Mouse (Mus musculus): ENCODE results near the gene Olfr270.
A peak's percentile ranks its signal among the peaks of the same experiment; 100 is the strongest.

Gene Olfr270

GRCm38 (mm10) chr4:52964247-52964646, at the start of gene Olfr270:
Gene Olfr270 (plus strand): TSS chr4:52964547.
- no peak for DNase-seq

GRCm38 (mm10) chr4:52916659-52917310, 47.6 kb upstream of the Olfr270 start:
- no peak for DNase-seq

GRCm38 (mm10) chr4:52917311-52917688, 47.0 kb upstream of the Olfr270 start:
- no peak for DNase-seq

GRCm38 (mm10) chr4:52919078-52919477, 45.3 kb upstream of the Olfr270 start, which contains the start of gene Olfr272:
Gene Olfr272 (minus strand): TSS chr4:52919178.
- DNase-seq, result no peak

GRCm38 (mm10) chr4:52930480-52930879, 33.9 kb upstream of the Olfr270 start:
- DNase-seq, result no peak

- DNase-seq, result no peak
Observed at GRCm38 (mm10) chr4:52946665-52947064, 17.7 kb upstream of the Olfr270 start.

GRCm38 (mm10) chr4:52949005-52949404, 15.3 kb upstream of the Olfr270 start:
- no peak for DNase-seq

- DNase-seq, result no peak
Observed at GRCm38 (mm10) chr4:52958693-52959092, 5.7 kb upstream of the Olfr270 start.

GRCm38 (mm10) chr4:52985216-52985615, 20.9 kb downstream of the Olfr270 start:
- DNase-seq, result no peak

- DNase-seq, result no peak
Observed at GRCm38 (mm10) chr4:52986266-52986665, 21.9 kb downstream of the Olfr270 start.

GRCm38 (mm10) chr4:52989248-52989647, 24.9 kb downstream of the Olfr270 start, which contains the start of gene Nipsnap3a:
Gene Nipsnap3a (plus strand): TSS chr4:52989272.
- DNase-seq, result no peak

GRCm38 (mm10) chr4:52999449-52999848, 35.1 kb downstream of the Olfr270 start:
- no peak for DNase-seq

- no peak for DNase-seq
Observed at GRCm38 (mm10) chr4:53000154-53000553, 35.8 kb downstream of the Olfr270 start.

GRCm38 (mm10) chr4:53009183-53009582, 44.8 kb downstream of the Olfr270 start:
- no peak for DNase-seq

GRCm38 (mm10) chr4:53009871-53010270, 45.5 kb downstream of the Olfr270 start:
- no peak for DNase-seq

GRCm38 (mm10) chr4:53011732-53012361, 47.5 kb downstream of the Olfr270 start, which contains the start of gene Nipsnap3b:
Gene Nipsnap3b (plus strand): TSS chr4:53011880.
- DNase-seq, result peak; percentile 96

- no peak for DNase-seq
Observed at GRCm38 (mm10) chr4:53014421-53014820, 50.1 kb downstream of the Olfr270 start.

GRCm38 (mm10) chr4:53015024-53015423, 50.7 kb downstream of the Olfr270 start:
- no peak for DNase-seq

- no peak for DNase-seq
Observed at GRCm38 (mm10) chr4:53018392-53018791, 54.0 kb downstream of the Olfr270 start.
